Mouse (Mus musculus) liver, adult 2 months (tissue): ENCODE measurements around the gene Myo15. TPM values are rescaled to one million over a fixed set of nuclear protein-coding genes. Genes with fewer than 3 reads are reported as not detected.
A peak's percentile ranks its signal among the peaks of the same experiment; 100 is the strongest.

Source experiments
- DNase-seq: peaks from one replicate; pipeline ENCODE4 v3.0.0-alpha.2; 2011; ENCODE audit warnings: low read depth, low spot score; ENCODE audit errors: extremely low read depth
- H3K27ac ChIP-seq: fragments of 200-500 bp; replicated peaks from 2 replicates; pipeline ENCODE4 v1.5.1; 2012; ENCODE audit warnings: low read depth, mild to moderate bottlenecking, control low read depth, inconsistent platforms, low read length; ENCODE audit not compliant: insufficient read depth
- H3K27me3 ChIP-seq: fragments of 200-500 bp; 2 replicates; pipeline ENCODE4 v1.6.1; 2012; ENCODE audit warnings: mild to moderate bottlenecking, moderate library complexity, low read length, inconsistent platforms; ENCODE audit not compliant: control insufficient read depth, insufficient read depth
- H3K36me3 ChIP-seq: fragments of 200-500 bp; 2 replicates; pipeline ENCODE4 v1.6.1; 2012; ENCODE audit warnings: low read length, inconsistent platforms; ENCODE audit not compliant: control insufficient read depth, insufficient read depth
- H3K4me1 ChIP-seq: fragments of 200-500 bp; 2 replicates; pipeline ENCODE4 v1.6.1; 2011; ENCODE audit warnings: low read length; ENCODE audit not compliant: control insufficient read depth, insufficient read depth
- H3K4me3 ChIP-seq: fragments of 200-500 bp; 2 replicates; pipeline ENCODE4 v1.5.1; 2011; ENCODE audit warnings: low read depth, mild to moderate bottlenecking, control low read depth, low read length, moderate library complexity; ENCODE audit not compliant: insufficient read depth
- H3K79me2 ChIP-seq: fragments of 200-500 bp; 2 replicates; pipeline ENCODE4 v1.6.1; 2012; ENCODE audit warnings: inconsistent platforms, mild to moderate bottlenecking, low read length, moderate library complexity; ENCODE audit not compliant: control insufficient read depth, insufficient read depth
- H3K9ac ChIP-seq: fragments of 200-500 bp; 2 replicates; pipeline ENCODE4 v1.6.1; 2012; ENCODE audit warnings: low read depth, mild to moderate bottlenecking, control low read depth, inconsistent platforms, low read length
- CTCF ChIP-seq: fragments of 200-500 bp; IDR thresholded peaks from 2 replicates; pipeline ENCODE4 v1.5.1; 2011; ENCODE audit warnings: low read depth, low read length, control low read depth
- POLR2A ChIP-seq: fragments of 200-500 bp; IDR thresholded peaks from 2 replicates; pipeline ENCODE4 v1.6.1; 2011; ENCODE audit warnings: low read length, control low read depth; ENCODE audit not compliant: insufficient read depth; ENCODE audit errors: extremely low read depth
- WGBS: fragments of 180-500 bp; shearing (Covaris S2); methylation state at CpG from one replicate; pipeline ENCODE4 v1.1.7; 2018; 5-methylcytosine and 5-hydroxymethylcytosine counted together
- polyA plus RNA-seq: library from polyadenylated mRNA; depleted of rRNA; stranded (reverse); fragments of >200 nt; gene quantifications from 2 replicates; pipeline ENCODE4 v1.2.3, GENCODE M21; 2012
- total RNA-seq: library from RNA; depleted of rRNA; stranded (reverse); fragments of >200 nt; gene quantifications from 2 replicates; pipeline ENCODE4 v1.2.3, GENCODE M21; 2014

The Myo15 gene
- total and polyA plus RNA-seq, 2 experiments, result under 0.01 to 0.05 TPM

DNA sequence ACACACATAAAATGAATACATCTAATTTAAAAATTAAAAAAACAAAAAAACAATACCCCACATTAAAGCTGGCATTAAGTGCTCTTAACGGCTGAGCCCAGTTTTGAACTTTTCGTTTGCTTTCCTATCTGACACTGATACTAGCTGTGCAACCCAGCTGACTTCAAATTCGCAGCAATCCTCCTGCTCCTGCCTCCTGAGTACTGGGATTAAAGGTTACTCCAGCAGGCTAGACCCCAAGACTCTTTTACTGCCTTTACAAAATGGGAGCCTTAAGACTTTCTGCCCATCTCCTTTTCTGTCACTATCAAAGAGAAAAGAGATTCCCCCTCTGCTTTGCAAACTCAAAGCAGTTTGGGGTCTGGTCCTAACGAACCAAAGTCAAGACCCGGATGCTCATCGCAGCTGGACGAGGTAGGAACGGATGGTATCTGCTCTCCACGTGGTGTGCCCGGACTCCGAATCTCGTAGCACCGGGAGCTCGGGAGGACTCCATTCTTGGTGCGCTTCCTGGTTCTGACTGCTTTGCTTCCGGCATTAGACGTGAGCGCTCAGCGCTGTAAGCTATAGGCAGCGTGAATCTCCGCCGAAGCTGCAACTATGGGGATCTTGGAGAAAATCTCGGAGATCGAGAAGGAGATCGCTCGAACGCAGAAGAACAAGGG, 14.9 kb upstream of the Myo15 start, which contains the start of gene Drg2:
Gene Drg2, plus strand, starts transcription at position 512 of the 665 bp plus-strand sequence.
- peak within 1 kb of the TSS; percentile 27; the same call in 1 of the 2 replicates for H3K27ac ChIP-seq
- no peaks in the 10 kb centered on the region; the same call in 1 of the 2 replicates for H3K36me3 ChIP-seq
- H3K79me2 ChIP-seq, result 0 out of 2 replicates have a peak, but pooled peaks cover 3% of the 10 kb centered on the region
- peak within 1 kb of the TSS; percentile 81 for H3K4me3 ChIP-seq
- WGBS, result 4% methylated on average over 27 of the region's 27 CpGs
- H3K9ac ChIP-seq, result peak within 1 kb of the TSS; percentile 76
- DNase-seq, result peak; percentile 82
- H3K4me1 ChIP-seq, result peaks cover 6% of the 10 kb centered on the region
- TF ChIP-seq CTCF, result no peak
- peak; percentile 59 for TF ChIP-seq POLR2A
- no peaks in the 10 kb centered on the region for H3K27me3 ChIP-seq

DNA sequence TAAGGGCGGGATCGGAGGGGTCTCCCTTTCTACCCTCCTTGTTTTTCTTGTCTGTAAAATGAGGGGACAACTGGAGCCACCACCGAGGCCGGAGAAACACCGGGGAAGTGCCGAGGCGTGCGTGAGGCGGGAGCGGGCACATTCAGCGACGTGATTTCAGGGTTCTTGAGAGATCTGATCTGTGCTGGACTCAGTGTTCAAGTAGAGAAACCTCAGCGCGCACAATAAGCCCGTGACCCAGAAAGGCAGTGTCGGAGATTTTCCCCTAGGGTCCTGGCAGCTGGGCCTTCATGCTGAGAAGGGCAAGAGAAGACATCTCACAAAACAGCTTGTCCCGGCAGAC, 14.4 kb upstream of the Myo15 start:
- DNase-seq, result peak; percentile 13
- Histone ChIP-seq H3K4me1 (peaks cover 6% of the 10 kb centered on the region), H3K36me3 (peaks cover 1% of the 10 kb centered on the region; the same call in 1 of the 2 replicates), H3K79me2 (0 out of 2 replicates have a peak, but pooled peaks cover 3% of the 10 kb centered on the region), H3K9ac (peak overlapping the region; percentile 76), H3K4me3 (peak overlapping the region; percentile 81), H3K27ac (peak overlapping the region; percentile 27; the same call in 1 of the 2 replicates), H3K27me3 (no peaks in the 10 kb centered on the region)
- WGBS, result 1% methylated on average over 17 of the region's 17 CpGs
- TF ChIP-seq POLR2A (no peak), CTCF (no peak)

DNA sequence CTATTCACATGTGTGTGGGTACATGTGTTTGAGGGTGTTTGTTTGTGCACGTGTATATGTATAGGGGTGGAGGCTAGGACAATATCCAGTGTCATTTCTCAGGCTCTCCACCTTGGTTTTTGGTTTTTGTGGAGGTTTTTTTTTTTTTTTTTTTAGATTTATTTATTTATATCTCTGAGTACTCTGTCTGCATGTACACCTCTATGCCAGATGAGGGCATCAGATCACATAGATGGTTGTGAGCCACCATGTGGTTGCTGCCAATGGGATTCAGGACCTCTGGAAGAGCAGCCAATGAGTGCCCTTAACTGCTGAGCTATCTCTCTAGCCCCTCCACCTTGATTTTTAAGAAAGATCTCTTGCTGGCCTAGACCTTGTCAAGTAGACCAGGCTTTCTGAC, 11.2 kb upstream of the Myo15 start:
- Histone ChIP-seq H3K36me3 (peaks cover 16% of the 10 kb centered on the region; the same call in 1 of the 2 replicates), H3K27ac (no peak overlapping the region), H3K4me3 (no peak overlapping the region), H3K79me2 (0 out of 2 replicates have a peak, but pooled peaks cover 3% of the 10 kb centered on the region), H3K4me1 (peaks cover 6% of the 10 kb centered on the region), H3K27me3 (no peaks in the 10 kb centered on the region), H3K9ac (no peak overlapping the region)
- no peak for TF ChIP-seq POLR2A
- TF ChIP-seq CTCF, result no peak
- WGBS, result 88% methylated on average over 1 of the region's 1 CpGs
- no peak for DNase-seq

DNA sequence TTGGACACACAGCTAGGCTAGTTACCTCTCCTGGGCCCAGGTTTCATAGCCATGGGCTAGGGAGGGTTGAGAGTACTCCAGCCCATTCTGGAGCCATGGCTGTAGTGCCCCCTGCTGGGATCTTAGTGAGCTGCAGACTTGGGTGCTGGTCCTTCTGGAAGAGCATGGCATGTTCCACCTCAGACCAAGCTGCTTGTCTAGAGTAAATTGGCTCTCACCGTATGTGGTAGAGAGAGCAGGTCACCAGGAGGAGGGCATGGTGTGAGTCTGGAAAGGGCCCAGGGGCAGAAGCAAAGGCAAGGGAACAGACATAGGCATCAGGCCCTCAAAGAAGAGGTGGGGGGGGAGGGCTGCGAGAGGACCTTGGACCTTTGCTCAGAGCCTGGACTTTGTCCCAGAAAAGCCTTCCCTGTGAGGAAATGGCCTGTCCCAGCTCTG, 3.2 kb upstream of the Myo15 start:
- 17% methylated on average over 2 of the region's 2 CpGs for WGBS
- Histone ChIP-seq H3K79me2 (no peaks in the 10 kb centered on the region), H3K4me1 (peaks cover 6% of the 10 kb centered on the region; the same call in 1 of the 2 replicates), H3K27ac (no peak overlapping the region; the same call in 1 of the 2 replicates), H3K27me3 (no peaks in the 10 kb centered on the region), H3K4me3 (no peak overlapping the region), H3K36me3 (peaks cover 20% of the 10 kb centered on the region), H3K9ac (no peak overlapping the region)
- peak; percentile 74 for DNase-seq
- TF ChIP-seq CTCF (peak; percentile 81), POLR2A (no peak)

DNA sequence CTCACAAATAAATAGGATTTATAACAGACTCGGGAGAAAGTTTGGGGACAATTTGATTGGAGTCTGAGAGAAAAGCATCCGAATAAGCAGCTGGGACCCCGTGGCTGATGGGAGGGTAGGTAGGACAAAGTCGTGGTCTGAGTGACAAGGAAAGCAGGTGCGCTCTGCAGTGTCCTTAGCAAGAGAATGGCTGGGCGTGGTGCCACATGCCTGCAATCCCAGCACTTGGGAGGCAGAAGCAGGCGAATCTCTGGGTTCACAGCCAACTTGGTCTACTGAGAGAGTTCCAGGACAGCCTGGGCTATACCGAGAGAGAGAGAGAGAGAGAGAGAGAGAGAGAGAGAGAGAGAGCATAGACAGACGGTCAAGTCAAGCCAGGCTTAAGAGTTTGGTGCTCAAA, 1.6 kb downstream of the Myo15 start:
- TF ChIP-seq POLR2A (no peak), CTCF (no peak)
- 81% methylated on average over 9 of the region's 9 CpGs for WGBS

DNA sequence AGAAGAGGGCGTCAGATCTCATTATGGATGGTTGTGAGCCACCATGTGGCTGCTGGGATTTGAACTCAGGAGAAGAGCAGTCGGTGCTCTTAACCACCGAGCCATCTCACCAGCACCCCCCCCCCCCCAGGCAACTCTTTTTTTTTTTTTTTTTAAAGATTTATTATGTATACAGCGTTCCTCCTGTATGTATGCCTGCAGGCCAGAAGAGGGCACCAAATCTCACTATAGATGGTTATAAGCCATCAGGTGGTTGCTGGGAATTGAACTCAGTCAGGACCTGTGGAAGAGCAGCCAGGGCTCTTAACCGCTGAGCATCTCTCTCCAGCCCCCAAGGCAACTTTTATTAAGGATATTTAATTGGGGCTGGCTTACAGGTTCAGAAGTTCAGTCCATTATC, 5.4 kb downstream of the Myo15 start:
- Histone ChIP-seq H3K4me1 (no peaks in the 10 kb centered on the region), H3K4me3 (no peak overlapping the region), H3K36me3 (no peaks in the 10 kb centered on the region), H3K9ac (no peak overlapping the region), H3K79me2 (no peaks in the 10 kb centered on the region), H3K27me3 (no peaks in the 10 kb centered on the region), H3K27ac (no peak overlapping the region)
- 84% methylated on average over 5 of the region's 5 CpGs for WGBS
- DNase-seq, result no peak
- TF ChIP-seq CTCF, result no peak
- TF ChIP-seq POLR2A, result no peak

More for the DNA sequence above, 1.6 kb downstream of the Myo15 start:
- Histone ChIP-seq H3K27me3 (no peaks in the 10 kb centered on the region), H3K79me2 (no peaks in the 10 kb centered on the region), H3K9ac (no peak overlapping the region), H3K4me3 (no peak overlapping the region), H3K27ac (no peak overlapping the region), H3K36me3 (peaks cover 7% of the 10 kb centered on the region), H3K4me1 (peaks cover 5% of the 10 kb centered on the region; the same call in 1 of the 2 replicates)
- no peak for DNase-seq
